Mouse (Mus musculus): ENCODE measurements around the gene Kel. TPM values are rescaled to one million over a fixed set of nuclear protein-coding genes. Genes with fewer than 3 reads are reported as not detected.

Kel gene
- polyA plus RNA-seq (2012; rRNA removed) = 253 and 310 TPM in 2 replicates

DNA sequence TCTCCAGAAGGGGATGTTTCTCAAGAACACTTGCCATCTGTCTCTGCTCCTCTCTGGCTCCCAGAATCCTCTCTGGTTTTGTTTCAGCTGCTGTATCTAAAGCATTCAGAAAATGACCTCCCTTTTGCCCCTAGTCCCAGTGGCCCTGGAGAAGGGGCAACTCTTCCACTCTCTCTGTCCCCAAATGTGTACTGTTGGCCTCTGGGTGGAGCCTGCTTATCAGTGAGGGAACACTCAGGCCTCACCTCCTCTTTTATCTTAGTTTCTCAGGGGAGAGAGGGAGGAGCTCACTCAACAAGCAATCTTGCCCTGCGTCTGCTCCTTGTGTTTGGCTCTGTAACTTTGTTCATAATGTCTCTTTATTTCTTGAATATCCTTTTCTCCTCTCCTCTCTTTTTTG lies at the start of gene Kel:
TSS of gene Kel (minus strand) at position 217 of the 400 bp plus-strand sequence.

DNA sequence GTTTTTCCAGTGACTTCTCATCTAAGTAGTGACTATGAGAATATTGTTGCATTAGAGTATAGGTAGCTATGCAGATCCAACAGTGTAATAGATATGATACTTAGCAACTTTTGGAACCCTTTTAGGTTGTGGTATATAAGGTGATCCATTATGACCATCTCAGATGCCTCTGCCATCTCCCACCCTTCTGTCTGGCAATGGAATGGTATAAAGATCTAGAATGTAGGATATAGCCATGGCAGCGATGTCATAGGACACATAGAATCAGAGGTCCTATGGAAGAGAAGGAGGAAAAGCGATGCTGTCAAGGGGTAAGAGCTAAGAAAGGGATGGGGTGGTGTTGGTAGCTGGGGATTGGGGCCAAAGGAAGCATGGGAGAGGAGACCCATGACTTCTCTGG lies 20.0 kb downstream of the Kel start, which contains the start of gene Llcfc1:
TSS of gene Llcfc1 (plus strand) at position 301 of the 400 bp plus-strand sequence.

DNA sequence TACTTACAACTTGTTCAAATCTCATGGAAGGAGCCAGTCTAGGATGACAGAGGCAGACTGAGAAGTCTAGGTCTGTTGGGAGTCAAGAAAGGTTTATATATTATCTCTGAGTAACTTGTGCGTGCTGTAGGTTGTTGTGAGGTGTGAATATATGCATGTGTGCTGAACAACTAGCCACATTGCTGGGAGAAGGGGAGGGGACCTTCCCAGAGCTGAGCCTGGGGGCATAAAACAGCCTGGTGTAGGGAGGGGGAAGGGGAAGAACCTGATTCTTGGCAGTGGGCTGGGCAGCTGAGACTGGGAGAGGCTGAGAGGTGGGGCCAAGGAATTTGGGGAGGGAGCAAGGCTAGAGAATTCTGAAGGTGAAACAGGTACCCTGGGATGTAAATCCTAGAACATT lies 23.5 kb downstream of the Kel start, which contains the start of gene Trpv5:
TSS of gene Trpv5 (minus strand) at position 101 of the 400 bp plus-strand sequence.

Other genes starting within 250 kb of the Kel start
- not detected in 2 replicates for gene Prss1, start 245.4 kb downstream of the Kel start, polyA plus RNA-seq (2012; rRNA removed)
- 0.07 TPM in 1 of 2 replicates, not detected in the other for gene Prss2, start 182.6 kb downstream of the Kel start, polyA plus RNA-seq (2012; rRNA removed)
- 0.67 and 0.76 TPM in 2 replicates for gene Ephb6, start 98.9 kb downstream of the Kel start, polyA plus RNA-seq (2012; rRNA removed)
- gene Trpv6, start 67.9 kb downstream of the Kel start, polyA plus RNA-seq (2012; rRNA removed) = 0.01 and 0.07 TPM in 2 replicates
- 0.20 and 0.27 TPM in 2 replicates for gene Trpv5, start 23.6 kb downstream of the Kel start, polyA plus RNA-seq (2012; rRNA removed)
- gene Llcfc1, start 19.9 kb downstream of the Kel start, polyA plus RNA-seq (2012; rRNA removed) = not detected in 2 replicates
- not detected in 2 replicates for gene Olfr459, start 70.8 kb upstream of the Kel start, polyA plus RNA-seq (2012; rRNA removed)
- gene Pip, start 143.2 kb upstream of the Kel start, polyA plus RNA-seq (2012; rRNA removed) = not detected in 2 replicates
- not detected in 2 replicates for gene Sval2, start 148.7 kb upstream of the Kel start, polyA plus RNA-seq (2012; rRNA removed)
- not detected in 2 replicates for gene Sval1, start 247.3 kb upstream of the Kel start, polyA plus RNA-seq (2012; rRNA removed)